Mouse (Mus musculus): ENCODE measurements around the gene Tmem86b.
A peak's percentile ranks its signal among the peaks of the same experiment; 100 is the strongest.
"Not testable (repeated sequence)": the region's sequence is repeated elsewhere in the genome, so short reads cannot be mapped to it uniquely, and the experiment has no call there.

Tmem86b gene

DNA sequence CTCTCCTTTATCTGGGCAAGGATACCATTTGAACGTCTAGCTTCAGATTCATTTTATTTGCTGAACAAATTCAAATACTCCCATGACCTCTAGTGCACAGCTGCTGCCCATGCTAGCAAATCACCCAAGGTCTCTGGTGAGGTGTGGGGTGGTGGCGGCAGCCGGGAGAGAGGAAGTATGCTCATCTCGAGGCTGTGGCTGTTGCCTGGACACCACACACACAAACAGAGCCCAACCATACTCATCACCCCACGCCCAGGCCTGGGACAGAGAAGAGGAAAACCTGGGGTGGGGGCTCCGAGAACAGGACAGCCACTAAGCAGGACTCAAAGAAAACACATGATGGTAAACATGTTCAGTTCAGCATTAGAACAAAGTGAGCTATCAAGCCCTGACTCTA lies 16.1 kb upstream of the Tmem86b start:
- DNase-seq = no peak

DNA sequence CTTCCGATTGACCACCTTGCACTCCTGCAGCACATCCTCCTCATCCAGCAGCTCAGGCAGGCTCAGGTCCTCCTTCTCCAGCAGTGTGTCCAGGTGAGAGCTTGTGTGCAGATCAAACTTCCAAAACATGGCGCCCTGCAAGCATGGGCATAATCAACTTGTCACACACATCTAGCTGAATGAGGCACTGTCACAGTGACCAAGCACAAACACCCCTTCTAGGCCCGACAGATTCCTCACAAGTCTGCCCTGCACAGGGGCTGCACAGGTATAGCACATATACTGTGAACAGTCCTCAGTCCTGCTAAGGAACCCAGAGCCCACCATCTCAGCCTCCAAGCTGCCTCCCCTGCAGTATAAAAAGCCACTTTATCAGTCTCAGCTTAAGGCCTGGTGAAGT lies 15.6 kb upstream of the Tmem86b start:
- DNase-seq = no peak

DNA sequence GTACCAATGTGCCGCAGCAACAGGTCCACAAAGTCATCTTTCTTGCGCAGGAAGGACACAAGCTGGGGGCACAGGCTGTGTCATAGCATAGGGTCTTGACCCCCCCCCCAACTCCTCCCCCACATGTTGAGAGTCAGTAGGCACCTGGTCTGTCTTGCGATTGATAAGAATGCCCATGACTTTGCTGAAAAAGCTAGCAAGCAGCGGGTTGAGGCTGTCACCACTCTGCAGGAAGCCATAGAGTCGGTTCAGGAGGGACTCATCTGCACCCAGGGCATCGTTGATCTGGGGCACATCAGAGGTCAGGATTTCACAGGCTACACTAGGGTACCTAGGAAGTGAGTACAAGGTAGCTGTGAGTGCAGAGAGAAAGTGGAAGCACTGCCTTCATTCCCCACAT lies 12.0 kb upstream of the Tmem86b start:
- DNase-seq = no peak

DNA sequence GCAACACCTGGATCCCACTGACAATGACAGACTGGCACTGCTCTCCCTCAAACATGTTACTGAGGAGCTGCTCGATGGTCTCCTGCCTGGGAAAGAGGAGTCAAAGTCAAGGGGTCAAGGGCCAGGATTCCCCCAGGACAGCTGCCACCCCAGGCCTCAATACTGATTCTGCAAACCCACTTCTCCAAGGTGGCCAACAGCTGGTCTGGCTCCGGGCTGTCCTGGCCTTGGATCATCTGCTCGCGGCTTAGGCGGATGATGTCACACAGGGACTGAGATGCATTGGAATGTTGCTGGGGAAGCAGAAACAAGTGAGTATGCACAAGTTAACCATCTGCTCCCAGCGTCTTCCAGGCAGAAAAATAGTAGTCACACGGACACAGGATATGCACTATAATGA lies 10.7 kb upstream of the Tmem86b start:
- DNase-seq = no peak

DNA sequence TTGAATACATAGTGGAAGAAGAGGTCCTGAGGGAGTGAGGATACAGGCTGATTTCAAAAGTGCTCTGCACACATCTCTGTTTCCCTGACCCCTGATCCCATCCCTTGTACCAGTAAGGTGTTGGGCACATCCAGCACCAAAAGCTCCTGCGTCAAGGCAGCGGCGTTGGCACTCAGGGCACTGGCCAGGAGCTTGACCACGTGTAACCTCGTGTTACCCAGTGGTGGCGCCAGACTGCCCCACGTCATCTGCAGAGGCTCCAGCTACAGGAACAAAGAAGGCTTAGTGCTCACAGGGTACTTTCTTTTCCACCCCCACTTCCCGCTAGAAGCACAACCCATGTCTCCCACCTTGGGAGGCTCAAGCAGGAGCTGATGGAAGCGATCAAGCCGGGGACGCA lies 9.9 kb upstream of the Tmem86b start:
- no peak for DNase-seq

DNA sequence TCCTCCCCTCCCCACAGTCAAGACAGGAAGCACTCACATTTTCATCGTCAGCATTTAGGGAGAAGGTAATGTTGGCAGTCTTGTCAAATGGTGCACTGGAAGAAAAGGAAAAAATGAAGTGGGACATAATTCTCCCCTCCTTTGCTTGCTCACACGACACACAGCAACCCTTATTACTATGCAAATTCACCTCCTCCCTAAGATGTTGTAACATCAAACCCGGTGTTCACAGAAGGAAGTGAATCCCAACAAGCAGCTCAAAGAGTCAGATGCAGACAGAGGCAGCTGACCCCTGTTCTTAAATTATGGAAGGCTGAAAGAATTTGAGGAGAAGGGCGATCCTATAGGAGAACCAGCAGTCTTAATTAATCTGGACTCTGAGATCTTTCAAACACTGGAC lies 5.0 kb upstream of the Tmem86b start:
- DNase-seq = no peak

DNA sequence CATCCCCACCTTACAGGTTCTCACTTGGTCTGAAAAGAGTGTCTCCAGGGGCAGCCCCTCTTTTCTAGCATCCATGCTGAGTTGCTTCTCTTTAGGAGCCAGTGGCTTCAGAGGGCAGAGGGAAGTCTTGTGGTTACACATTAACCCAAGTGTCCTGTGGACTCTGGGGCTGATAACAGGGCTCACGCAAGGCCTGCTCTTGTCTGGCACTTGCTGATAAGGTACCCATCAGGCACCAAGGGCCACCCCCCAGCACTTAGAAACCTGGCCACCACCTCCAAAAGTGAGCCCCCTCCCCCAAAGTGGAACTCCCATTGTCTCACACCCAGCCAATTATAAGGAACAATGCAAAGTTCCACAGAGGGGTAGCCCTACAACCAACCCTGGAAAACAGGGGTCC lies 1.0 kb downstream of the Tmem86b start:
- DNase-seq = no peak

DNA sequence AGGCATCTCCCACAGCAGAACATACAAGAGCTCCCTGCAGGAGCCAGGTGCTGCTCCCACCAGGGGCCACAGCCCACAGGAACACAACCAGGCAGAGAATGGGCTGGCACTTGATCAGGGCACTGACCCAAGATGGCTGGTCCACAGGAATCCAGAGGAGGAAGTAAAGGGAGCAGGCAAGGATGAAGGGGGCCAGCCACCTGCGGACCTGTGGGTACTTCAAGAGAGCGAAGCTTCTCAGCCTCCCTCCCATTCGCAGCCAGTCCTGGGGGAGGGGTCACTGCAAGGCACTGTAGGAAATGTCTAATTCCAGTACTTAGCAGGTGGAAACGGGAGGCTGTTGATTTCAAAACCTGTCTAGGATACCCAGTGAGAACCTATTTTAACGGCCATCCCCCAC lies 1.6 kb downstream of the Tmem86b start:
- DNase-seq = no peak

DNA sequence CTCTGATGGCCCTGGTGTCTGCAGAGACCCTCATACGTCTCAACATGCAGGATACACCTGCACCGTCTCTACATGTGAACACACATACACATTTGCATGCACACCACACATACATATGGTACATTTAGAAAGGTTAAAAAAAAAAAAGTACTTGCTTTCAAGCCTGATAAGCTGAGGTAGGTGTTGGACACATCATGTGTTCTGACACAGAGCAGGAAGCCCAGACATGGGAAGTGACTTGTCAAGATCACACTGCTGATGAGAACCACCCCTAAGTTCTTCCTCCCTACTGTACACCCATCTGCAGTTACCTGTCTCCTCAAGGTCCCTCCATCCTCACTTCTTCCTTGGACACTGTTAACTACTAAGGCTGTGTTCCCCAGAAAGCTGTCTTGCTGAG lies 5.3 kb downstream of the Tmem86b start:
- DNase-seq = no peak

DNA sequence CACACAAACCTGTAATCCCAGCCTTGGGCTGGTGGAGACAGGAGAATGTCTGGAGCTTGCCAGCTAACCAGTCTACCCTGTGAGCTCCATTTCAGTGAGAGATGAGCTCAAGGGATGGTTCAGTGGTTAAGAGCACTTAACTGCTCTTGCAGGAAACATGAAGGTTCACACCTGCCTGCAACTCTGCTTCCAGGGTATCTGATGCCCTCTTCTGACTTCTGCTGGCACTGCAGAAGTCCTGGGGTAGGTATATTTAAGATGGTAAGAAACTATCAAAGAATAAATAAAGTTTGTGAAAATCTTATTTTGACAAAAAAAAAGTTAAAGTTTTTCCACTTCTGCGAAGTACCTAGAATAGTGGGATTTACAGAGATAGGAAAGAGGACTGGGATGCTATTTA lies 6.9 kb downstream of the Tmem86b start:
- DNase-seq = no peak

DNA sequence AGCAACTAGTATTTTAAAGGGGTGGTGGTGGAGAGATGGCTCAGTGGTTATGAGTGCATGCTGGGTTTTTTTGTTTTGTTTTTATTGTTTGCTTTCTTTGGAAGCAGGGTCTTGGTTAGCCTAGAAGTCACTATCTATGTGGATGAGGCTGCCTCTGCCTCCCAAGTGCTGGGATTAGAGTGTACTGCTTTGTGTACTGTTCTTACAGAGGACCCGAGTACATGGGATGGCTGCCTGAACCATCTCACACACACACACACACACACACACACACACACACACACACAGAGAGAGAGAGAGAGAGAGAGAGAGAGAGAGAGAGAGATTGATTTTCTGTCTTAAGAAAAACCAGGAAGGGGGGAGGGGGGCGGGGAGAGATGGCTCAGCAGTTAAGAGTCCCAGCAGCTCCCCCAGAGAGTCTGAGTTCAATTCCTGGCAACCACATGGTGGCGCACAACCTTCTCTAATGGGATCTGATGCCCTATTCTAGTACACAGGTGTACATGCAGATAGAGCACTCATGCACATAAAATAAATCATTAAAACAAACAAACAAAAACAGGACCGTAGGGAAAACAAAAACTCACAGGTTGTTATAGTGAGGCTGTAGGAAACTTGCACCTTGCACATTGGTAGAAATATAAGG lies 7.6 kb downstream of the Tmem86b start:
- DNase-seq = peak; percentile 44

DNA sequence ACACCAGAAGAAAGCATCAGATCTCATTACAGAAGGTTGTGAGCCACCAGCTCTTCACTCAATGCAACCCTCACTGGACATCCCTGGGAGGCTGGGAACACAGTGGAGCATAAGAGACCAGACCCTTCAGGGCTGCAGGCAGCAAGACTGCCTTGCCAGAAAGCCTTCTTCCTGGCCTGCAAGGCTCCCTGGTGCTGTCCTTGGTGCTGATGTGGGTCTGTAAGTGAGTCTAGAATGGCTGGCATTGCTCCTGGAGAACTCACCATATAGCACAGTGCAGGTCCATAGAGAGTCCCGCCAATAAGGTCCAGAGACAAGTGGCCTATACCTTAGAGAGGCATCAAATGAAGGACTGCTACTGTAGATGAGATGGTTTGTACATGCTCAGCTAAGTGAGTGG lies 11.2 kb downstream of the Tmem86b start:
- no peak for DNase-seq

DNA sequence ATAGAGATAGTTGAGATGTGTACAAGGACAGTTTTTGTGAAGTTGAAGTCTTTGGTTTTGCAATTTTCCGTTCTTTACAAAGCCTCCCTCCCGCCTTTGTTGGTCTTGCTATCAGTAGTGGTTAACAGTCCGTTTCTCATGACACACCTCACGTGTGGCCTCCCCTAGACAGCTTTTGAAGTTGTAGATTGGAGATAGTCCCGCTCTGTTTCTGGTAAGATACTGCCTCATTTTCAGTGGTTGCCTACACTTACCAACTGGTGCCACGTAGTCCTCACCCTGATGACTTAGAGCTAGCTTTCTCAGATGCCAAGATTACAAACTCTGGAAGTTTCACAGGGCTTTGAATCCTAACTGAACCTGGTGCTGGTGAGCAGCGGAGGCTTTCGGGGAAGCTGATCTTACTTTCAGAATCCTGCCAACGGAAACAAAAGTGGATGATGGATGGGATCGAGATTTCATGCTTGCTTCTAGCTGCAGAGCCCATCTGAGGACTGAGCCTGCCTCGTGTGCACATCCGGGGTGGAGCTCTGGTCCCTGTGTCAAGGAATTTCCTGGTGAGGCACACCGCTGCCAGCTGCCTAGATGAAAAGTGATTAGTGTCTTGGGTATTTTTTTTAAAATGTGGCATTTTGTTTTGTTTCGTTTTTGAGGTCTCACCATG lies 17.4 kb downstream of the Tmem86b start:
- no peak for DNase-seq

DNA sequence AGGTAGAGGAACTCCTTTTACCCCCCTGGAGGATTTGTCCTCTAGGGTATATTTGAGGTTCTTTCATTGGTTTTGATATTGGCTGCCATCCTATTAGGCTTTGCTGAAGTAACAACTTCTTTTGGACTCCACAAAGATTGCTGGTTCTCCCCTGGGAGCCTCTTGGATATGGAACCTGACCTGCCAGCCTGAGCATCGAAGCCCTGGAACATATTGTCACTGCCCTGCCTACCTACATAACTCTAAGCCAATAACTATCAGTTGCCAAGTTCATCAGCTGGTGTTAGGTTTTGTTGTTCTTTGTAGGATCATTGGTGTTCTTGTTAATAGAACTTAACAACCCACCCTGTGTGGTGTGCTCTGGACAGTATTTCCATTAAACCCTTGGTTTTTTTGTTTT lies 18.3 kb downstream of the Tmem86b start:
- DNase-seq = peak; percentile 45

DNA sequence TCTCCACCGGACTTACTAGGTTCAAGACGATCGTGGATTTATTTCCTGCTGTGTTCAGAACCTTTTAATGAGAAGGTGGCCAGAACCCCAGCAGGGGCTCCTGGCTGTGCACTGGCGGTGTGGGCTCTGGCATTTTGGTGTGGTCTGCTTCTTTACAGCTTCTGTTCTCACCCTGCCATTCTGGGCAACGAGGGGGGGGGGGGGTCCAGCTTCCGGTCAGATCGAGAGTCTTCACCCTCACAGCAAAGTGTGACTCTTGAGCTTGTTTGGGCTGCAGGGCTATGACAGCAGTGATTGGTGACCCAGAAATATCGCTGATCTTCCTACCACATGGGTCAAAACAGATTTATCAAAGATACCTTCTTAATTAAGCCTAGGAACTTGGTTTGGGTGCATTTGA lies 18.8 kb downstream of the Tmem86b start:
- DNase-seq = no peak

DNA sequence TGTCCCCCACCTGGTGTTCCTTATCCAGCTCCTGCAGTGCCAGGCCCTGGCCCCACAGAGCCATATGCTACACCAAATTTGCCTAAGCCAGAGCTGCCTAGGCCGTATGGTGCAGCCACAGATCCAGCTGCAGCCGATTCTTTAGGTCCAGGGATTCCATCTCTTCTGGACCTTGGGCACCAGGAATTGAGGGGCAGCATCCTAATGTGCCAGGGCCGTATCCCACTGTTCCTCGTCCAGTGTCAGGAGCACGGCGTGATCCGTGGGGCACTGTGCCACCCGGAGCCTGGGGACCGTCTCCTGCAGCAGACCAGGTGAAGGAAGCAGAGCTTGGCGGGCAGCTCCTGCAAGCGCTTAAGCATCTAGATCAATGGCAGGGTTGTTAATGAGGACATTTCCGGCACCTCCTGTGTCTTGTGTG lies 19.3 kb downstream of the Tmem86b start:
- DNase-seq = peak; percentile 81

DNA sequence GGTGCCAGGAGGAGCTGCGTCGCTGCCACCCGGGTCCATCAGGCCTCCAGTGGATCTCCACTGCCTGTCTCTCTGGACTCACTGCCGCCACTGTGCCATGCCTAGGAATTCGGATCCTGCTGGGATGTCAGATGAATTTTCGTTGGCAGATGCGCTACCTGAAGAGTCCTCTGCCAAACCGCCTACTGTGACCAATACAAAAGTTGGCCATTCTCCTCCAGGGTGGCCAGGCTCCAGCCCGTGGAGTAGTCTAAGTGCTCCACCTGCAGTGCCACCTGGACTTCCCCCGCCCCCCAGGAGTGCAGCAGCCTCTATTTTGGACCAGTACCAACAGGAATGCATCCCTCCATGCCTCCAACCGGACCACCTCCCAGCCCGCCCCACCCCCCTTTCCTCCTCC lies 19.7 kb downstream of the Tmem86b start:
- peak; percentile 92 for DNase-seq

DNA sequence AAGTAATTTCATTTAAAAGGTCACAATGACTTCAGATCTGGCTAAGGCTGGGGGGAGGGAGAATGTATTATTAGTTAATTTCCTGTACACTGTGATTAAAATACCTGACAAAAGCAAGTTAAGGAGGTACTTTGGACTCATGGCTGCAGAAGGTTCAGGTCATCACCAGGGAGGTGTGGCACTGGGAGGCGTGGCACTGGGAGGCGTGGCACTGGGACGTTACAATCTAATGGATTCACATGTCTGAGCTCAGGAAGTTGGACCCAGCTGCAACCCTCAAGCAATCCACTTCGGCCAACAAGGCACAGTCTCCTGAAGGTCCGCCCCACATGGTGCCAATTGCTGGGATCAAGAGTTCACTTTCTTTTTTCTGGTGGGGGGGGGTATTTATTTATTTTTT lies 23.2 kb downstream of the Tmem86b start:
- no peak for DNase-seq

DNA sequence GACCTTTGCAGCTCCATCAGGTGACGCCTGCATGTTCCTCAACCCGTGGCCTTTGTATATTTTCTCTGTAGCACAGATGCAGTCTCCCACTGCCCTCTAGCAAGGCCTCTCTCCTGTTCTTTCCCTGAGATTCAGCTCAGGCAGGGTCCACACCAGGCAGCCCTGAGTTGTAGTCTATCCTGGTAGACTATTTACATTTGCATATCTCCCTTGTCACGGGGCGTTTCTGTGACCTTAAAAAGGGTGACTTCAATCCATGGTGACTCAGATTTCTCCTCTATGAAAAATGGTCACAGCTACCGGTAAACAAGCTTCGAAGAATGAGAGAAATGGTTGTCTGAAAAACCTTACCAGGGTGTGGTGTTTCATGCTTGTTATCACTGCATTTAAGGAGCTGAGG lies 27.3 kb downstream of the Tmem86b start, which contains the start of gene Ptprh:
Ptprh (minus strand) TSS at position 169 of the 400 bp plus-strand sequence.
- no peak for DNase-seq

DNA sequence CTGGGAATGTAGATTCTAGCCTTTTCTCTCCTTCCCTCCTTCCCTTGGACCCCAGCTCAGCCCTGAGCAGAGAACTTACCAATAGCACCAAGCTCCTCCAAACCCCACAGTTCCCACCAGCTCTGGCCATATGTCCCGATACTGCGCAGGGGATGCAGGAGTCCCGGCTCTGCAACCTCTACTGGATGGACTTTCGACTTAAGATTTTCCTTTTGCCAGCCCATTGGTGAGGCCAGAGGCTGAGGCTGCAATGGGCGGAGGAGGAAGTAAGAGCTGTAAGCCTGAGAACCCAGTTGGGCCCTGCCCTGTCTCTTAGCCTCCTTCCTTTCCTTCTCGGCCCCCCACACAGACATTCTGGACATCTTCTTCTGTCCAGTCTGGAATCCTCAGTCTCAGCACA lies 28.3 kb downstream of the Tmem86b start:
- DNase-seq = no peak

DNA sequence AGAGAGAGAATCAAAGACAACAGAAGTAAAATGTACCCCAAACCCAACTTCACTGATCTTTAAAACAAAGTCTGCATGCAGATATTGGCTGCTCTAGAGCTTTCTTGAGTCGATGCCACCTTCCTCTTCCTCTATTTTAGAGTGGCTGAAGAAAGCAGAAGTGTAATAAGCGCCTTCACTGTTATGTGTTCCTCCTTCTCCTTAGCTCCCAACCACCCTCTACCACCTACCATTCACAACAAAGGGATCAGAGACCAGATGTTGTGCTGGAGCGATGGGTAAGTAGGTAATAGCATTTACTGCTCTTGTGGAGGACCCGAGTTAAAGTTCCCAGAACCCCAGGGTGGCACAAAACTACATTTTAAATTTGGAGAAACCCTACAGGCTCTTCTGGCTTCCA lies 34.2 kb downstream of the Tmem86b start:
- DNase-seq = not testable (repeated sequence)

DNA sequence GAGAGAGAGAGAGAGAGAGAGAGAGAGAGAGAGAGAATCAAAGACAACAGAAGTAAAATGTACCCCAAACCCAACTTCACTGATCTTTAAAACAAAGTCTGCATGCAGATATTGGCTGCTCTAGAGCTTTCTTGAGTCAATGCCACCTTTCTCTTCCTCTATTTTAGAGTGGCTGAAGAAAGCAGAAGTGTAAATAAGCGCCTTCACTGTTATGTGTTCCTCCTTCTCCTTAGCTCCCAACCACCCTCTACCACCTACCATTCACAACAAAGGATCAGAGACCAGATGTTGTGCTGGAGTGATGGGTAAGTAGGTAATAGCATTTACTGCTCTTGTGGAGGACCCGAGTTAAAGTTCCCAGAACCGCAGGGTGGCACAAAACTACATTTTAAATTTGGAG lies 49.7 kb downstream of the Tmem86b start:
- not testable (repeated sequence) for DNase-seq
